ENCODE assay signal across 21 mouse cellular contexts in the genomic region with DNA sequence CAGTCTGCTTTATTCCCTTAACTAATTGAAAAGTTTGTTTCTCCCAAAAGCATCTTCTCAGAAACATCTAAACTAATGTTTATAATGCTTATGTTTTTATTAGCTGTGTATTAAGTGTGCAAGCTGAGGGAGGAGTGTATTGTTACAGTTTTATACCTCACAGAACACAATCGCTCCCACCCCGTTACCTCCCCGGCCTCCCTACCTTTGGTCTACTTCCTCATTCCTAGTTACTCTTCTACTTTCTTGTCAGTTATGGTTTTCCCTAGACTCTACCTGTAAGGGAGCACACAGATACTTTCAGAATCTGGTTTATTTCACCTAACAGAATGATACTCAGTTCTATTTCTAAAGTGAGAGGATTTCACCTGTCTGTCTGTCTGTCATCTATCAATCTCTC. TPM values are rescaled to one million over a fixed set of nuclear protein-coding genes. Genes with fewer than 3 reads are reported as not detected.
A peak's percentile ranks its signal among the peaks of the same experiment; 100 is the strongest.
DNase-seq lines count a peak whose midpoint lies in the region; ATAC-seq and TF ChIP-seq lines count a peak whose summit lies in the region.
"Had no signal": no experiment of that assay in that cellular context is flagged by ENCODE, and none has a peak within 500 bp of the region (broad histone marks: within the 10 kb centered on the region; RNA-seq: fewer than 3 reads in every experiment).

No protein-coding gene starts in this region.

- no peaks in the 10 kb centered on the region for H3K9me3 ChIP-seq in kidney, embryonic 15.5 days (replicated peaks)
- H3K9me3 ChIP-seq in kidney, embryonic 14.5 days (ENCODE audit: control insufficient read depth, low read length) = no peaks in the 10 kb centered on the region
- H3K9me3 ChIP-seq in lung, embryonic 14.5 days (ENCODE audit: low read depth, low read length) = no peaks in the 10 kb centered on the region
- no peaks in the 10 kb centered on the region for H3K9me3 ChIP-seq in intestine, embryonic 16.5 days (ENCODE audit: control insufficient read depth, low read length)
- no peaks in the 10 kb centered on the region for H3K9me3 ChIP-seq in hindbrain, embryonic 11.5 days (ENCODE audit: control insufficient read depth, low read length)
- H3K9me3 ChIP-seq: embryonic facial prominence, embryonic 13.5 days; forebrain, embryonic 12.5 days; heart, embryonic 10.5 days had no signal

- 0 out of 2 replicates have a peak overlapping the region, but pooled peaks have one; percentile 8 for H3K4me2 ChIP-seq in kidney, embryonic 15.5 days
- no peak overlapping the region for H3K4me2 ChIP-seq in kidney, embryonic 14.5 days (replicated peaks; ENCODE audit: low read depth, low read length)
- 0 out of 2 replicates have a peak overlapping the region, but pooled peaks have one; percentile 3 for H3K4me2 ChIP-seq in lung, embryonic 14.5 days
- H3K4me2 ChIP-seq in intestine, embryonic 16.5 days (ENCODE audit: low read depth, low read length) = peak overlapping the region; percentile 39
- no peak overlapping the region for H3K4me2 ChIP-seq in hindbrain, embryonic 11.5 days (replicated peaks; ENCODE audit: low read depth, low read length)
- H3K4me2 ChIP-seq: embryonic facial prominence, embryonic 13.5 days; forebrain, embryonic 12.5 days had no signal

- DNase-seq in lung, embryonic 14.5 days = no peak
- no peak for DNase-seq in lung, postnatal 10 days
- no peak for DNase-seq in hindbrain, embryonic 11.5 days (ENCODE audit: low spot score)
- DNase-seq: adrenal gland, postnatal 14 days; cerebellum, adult 11-12 months; cerebellum, adult 9-10 months; cerebellum, postnatal 36 days; gastrocnemius, postnatal 10 days; heart, adult 18-20 months; heart, postnatal 10 days; heart, postnatal 4 days had no signal

- WGBS in kidney, embryonic 15.5 days = 75% methylated on average over 3 of the region's 3 CpGs
- WGBS in kidney, embryonic 14.5 days = 68% methylated on average over 3 of the region's 3 CpGs
- WGBS in lung, embryonic 14.5 days = 88% methylated on average over 3 of the region's 3 CpGs
- 65% methylated on average over 3 of the region's 3 CpGs for WGBS in intestine, embryonic 16.5 days
- 93% methylated on average over 3 of the region's 3 CpGs for WGBS in hindbrain, embryonic 11.5 days

- no peak overlapping the region for H3K27ac ChIP-seq in kidney, embryonic 15.5 days
- no peak overlapping the region for H3K27ac ChIP-seq in kidney, embryonic 14.5 days (ENCODE audit: low read depth, low read length)
- H3K27ac ChIP-seq in lung, embryonic 14.5 days (ENCODE audit: low read depth) = no peak overlapping the region
- H3K27ac ChIP-seq in intestine, embryonic 16.5 days (ENCODE audit: low read length) = no peak overlapping the region
- no peak overlapping the region for H3K27ac ChIP-seq in hindbrain, embryonic 11.5 days (ENCODE audit: low read depth, low read length)
- H3K27ac ChIP-seq: embryonic facial prominence, embryonic 13.5 days; forebrain, embryonic 12.5 days; heart, embryonic 10.5 days had no signal

- peaks cover 7% of the 10 kb centered on the region; the same call in 1 of the 2 replicates for H3K27me3 ChIP-seq in kidney, embryonic 15.5 days
- H3K27me3 ChIP-seq in kidney, embryonic 14.5 days (ENCODE audit: control insufficient read depth, insufficient read depth, low read length) = no peaks in the 10 kb centered on the region
- H3K27me3 ChIP-seq in lung, embryonic 14.5 days (ENCODE audit: insufficient read depth, low read length) = 0 out of 2 replicates have a peak, but pooled peaks cover 3% of the 10 kb centered on the region
- no peaks in the 10 kb centered on the region for H3K27me3 ChIP-seq in intestine, embryonic 16.5 days (replicated peaks; ENCODE audit: control insufficient read depth, insufficient read depth, low read length)
- H3K27me3 ChIP-seq in hindbrain, embryonic 11.5 days (ENCODE audit: control insufficient read depth, insufficient read depth, low read length) = no peaks in the 10 kb centered on the region; the same call in 1 of the 2 replicates
- H3K27me3 ChIP-seq: CH12.LX had no signal

- no peak for TF ChIP-seq CTCF in lung, embryonic 14.5 days (IDR thresholded peaks at IDR 0.05; ENCODE audit: low read depth)

- no peak for ATAC-seq in kidney, embryonic 15.5 days (replicated peaks; ENCODE audit: low FRiP score)
- no peak for ATAC-seq in kidney, embryonic 14.5 days (ENCODE audit: low FRiP score, low TSS enrichment)
- no peak for ATAC-seq in lung, embryonic 14.5 days (ENCODE audit: insufficient read depth)
- peak; percentile 90 for ATAC-seq in intestine, embryonic 16.5 days
- ATAC-seq in hindbrain, embryonic 11.5 days (ENCODE audit: low FRiP score) = no peak
- ATAC-seq: activated CD4-positive, CD25-positive, alpha-beta regulatory T cell, adult 4 months; forebrain, embryonic 16.5 days; Patski had no signal

- H3K4me1 ChIP-seq in kidney, embryonic 15.5 days = peaks cover 5% of the 10 kb centered on the region; the same call in 1 of the 2 replicates
- H3K4me1 ChIP-seq in kidney, embryonic 14.5 days (ENCODE audit: control insufficient read depth, insufficient read depth, low read length) = no peaks in the 10 kb centered on the region
- no peaks in the 10 kb centered on the region for H3K4me1 ChIP-seq in lung, embryonic 14.5 days (ENCODE audit: insufficient read depth)
- H3K4me1 ChIP-seq in intestine, embryonic 16.5 days (ENCODE audit: control insufficient read depth, insufficient read depth, low read length) = 0 out of 2 replicates have a peak, but pooled peaks cover 3% of the 10 kb centered on the region
- H3K4me1 ChIP-seq in hindbrain, embryonic 11.5 days (replicated peaks; ENCODE audit: control insufficient read depth, insufficient read depth, low read length) = 0 out of 2 replicates have a peak, but pooled peaks cover 2% of the 10 kb centered on the region

- H3K9ac ChIP-seq in kidney, embryonic 15.5 days = no peak overlapping the region
- H3K9ac ChIP-seq in kidney, embryonic 14.5 days (ENCODE audit: low read depth, low read length) = no peak overlapping the region
- H3K9ac ChIP-seq in lung, embryonic 14.5 days = no peak overlapping the region
- H3K9ac ChIP-seq in intestine, embryonic 16.5 days (ENCODE audit: low read depth, low read length) = no peak overlapping the region
- H3K9ac ChIP-seq in hindbrain, embryonic 11.5 days (ENCODE audit: low read depth, low read length) = no peak overlapping the region
- H3K9ac ChIP-seq: embryonic facial prominence, embryonic 13.5 days; forebrain, embryonic 12.5 days had no signal

- H3K36me3 ChIP-seq in kidney, embryonic 15.5 days = no peaks in the 10 kb centered on the region
- H3K36me3 ChIP-seq in kidney, embryonic 14.5 days (ENCODE audit: control insufficient read depth, insufficient read depth, low read length) = no peaks in the 10 kb centered on the region
- no peaks in the 10 kb centered on the region for H3K36me3 ChIP-seq in lung, embryonic 14.5 days (ENCODE audit: insufficient read depth)
- no peaks in the 10 kb centered on the region for H3K36me3 ChIP-seq in intestine, embryonic 16.5 days (ENCODE audit: control insufficient read depth, insufficient read depth, low read length)
- no peaks in the 10 kb centered on the region for H3K36me3 ChIP-seq in hindbrain, embryonic 11.5 days (ENCODE audit: control insufficient read depth, insufficient read depth, low read length)
- H3K36me3 ChIP-seq: embryonic facial prominence, embryonic 13.5 days; forebrain, embryonic 12.5 days; heart, embryonic 10.5 days had no signal

- no peak overlapping the region for H3K4me3 ChIP-seq in kidney, embryonic 15.5 days (replicated peaks)
- H3K4me3 ChIP-seq in kidney, embryonic 14.5 days (ENCODE audit: low read length) = no peak overlapping the region
- no peak overlapping the region for H3K4me3 ChIP-seq in lung, embryonic 14.5 days (ENCODE audit: low read depth, low read length)
- no peak overlapping the region for H3K4me3 ChIP-seq in intestine, embryonic 16.5 days (ENCODE audit: low read length)
- no peak overlapping the region for H3K4me3 ChIP-seq in hindbrain, embryonic 11.5 days (ENCODE audit: low read depth, low read length)
- H3K4me3 ChIP-seq: embryonic facial prominence, embryonic 13.5 days; forebrain, embryonic 12.5 days; heart, embryonic 10.5 days had no signal

RNA-seq across cellular contexts. Expression of a gene that starts 5.7 kb away (rescaled TPM):
- polyA plus RNA-seq in kidney, embryonic 15.5 days (2015; fragmentation: Nextera tagmentation; extraction: Ambion mirVana) = 3.3 and 4.1 TPM in 2 replicates
- polyA plus RNA-seq in kidney, embryonic 14.5 days (2014; fragmentation: Nextera tagmentation; extraction: Ambion mirVana) = 5.3 and 5.4 TPM in 2 replicates
- 2.5 and 2.6 TPM in 2 replicates for polyA plus RNA-seq in lung, embryonic 14.5 days (2014; fragmentation: Nextera tagmentation; extraction: Ambion mirVana)
- polyA plus RNA-seq in intestine, embryonic 16.5 days (2015; fragmentation: Nextera tagmentation; extraction: Ambion mirVana) = 1.1 and 1.2 TPM in 2 replicates
- 11.8 and 12.1 TPM in 2 replicates for polyA plus RNA-seq in hindbrain, embryonic 11.5 days (2014; fragmentation: Nextera tagmentation; extraction: Ambion mirVana)

Comparison
In these comparisons a context has a peak if more than half of its experiments do, and no peak if none do; other contexts are left out.
1. H3K4me2 ChIP-seq: peak in kidney, embryonic 15.5 days (single experiment), lung, embryonic 14.5 days (single experiment) and intestine, embryonic 16.5 days (single experiment); none in kidney, embryonic 14.5 days (single experiment) and hindbrain, embryonic 11.5 days (single experiment).